Mouse (Mus musculus): ENCODE measurements around the gene Natd1.
A peak's percentile ranks its signal among the peaks of the same experiment; 100 is the strongest.

Gene Natd1

DNA sequence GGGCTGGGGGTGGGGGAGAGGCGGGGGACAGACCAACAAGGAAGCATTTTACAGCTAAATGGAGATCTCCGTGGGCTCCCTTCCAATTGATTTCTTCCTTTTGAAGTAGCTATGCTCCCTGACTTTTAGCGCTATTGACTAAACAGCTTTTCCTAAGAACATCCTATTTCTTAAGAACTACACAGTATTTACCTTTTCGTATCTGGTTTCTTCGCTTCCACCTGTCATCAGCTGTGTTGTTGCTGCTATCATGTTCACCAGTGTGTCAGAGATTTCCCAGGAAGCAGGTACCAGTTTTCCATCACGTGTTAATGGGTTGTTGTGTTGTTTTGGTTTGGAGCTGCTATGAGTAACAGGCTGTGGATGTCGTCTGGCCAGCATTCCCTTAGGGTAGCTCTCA is at the start of gene Natd1:
Gene Natd1, minus strand, starts transcription at position 260 of the 400 bp plus-strand sequence.
- peak; percentile 51 for DNase-seq (ENCODE audit: low read depth, low spot score)

GRCm38 (mm10) chr11:60962709-60963108 is 48.2 kb upstream of the Natd1 start:
- no peak for DNase-seq (ENCODE audit: low read depth, low spot score)

DNA sequence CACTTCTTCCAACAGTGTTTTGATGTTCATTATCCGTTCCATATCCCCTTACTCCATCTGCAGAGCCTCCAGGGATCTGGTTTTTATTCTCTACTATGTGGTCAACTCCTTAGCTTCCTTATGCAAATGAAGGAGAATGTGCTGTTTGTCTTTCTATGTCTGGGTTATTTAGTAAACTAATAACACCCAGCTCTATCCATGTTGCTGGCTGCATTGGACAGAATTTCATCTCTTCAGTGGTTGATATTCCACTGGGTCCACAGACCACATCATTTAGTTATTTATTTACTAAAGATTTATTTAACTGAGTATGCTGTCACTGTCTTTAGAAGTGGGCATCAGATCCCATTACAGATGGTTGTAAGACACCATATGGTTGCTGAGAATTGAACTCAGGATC is 46.6 kb upstream of the Natd1 start:
- DNase-seq (ENCODE audit: low read depth, low spot score), result no peak

DNA sequence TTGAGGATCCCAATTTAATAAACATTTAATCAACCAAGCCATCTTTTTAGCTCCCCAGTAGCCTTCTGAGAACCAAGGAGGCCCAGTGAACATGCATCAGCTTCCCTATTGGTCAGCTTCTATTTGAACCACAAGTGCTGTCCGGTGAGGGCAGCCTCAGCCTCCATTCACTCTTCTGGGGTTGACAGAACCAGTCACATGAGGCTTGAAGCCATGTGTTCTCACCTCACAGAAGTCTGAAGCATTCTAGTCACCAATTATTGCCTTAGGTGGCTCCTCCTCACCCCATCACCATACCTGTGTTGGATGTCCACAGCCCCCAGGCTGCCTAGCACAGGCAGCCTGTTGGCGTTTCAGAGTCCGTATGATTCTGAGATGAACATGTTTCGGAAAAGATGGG is 44.4 kb upstream of the Natd1 start:
- DNase-seq (ENCODE audit: low read depth, low spot score), result no peak

DNA sequence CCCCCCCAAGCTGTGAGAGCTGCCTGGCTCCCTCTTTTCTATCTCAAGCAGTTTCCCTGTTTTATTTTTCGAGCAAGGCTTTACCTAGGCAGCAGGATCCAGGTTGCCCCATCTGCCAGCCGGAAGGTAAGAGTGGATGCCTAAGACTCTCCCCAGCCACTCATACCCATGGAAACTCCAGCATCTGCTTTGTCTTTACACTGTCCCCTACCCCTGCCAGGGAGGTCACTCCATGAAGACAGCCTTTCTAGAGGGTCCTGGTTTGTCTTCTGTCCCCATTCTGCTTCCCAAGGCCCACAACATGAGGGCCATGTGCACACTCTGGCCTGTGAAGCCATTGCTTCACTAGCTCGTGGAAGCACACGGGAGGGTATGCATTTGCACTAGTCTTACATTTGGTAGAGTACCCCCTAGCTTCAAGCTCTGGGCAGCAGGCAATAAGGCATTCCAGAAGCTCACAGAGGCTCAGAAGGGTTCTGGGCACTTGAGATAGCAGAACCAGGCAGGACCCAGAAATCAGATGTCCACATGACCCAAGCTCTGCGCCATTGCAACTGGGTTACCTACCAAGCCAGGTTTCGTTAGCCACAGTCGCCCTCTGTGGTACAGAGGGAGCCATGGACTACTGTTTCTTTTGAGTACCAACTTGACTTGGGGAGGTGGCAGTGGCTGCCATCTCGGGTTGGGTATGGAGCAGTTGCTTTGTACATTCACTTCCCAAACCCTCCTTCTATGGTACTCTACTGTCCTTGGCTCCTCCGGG is 41.3 kb upstream of the Natd1 start:
- DNase-seq (ENCODE audit: low read depth, low spot score), result no peak

- no peak for DNase-seq (ENCODE audit: low read depth, low spot score)
These were observed 39.9 kb upstream of the Natd1 start for GRCm38 (mm10) chr11:60954255-60955104.

DNA sequence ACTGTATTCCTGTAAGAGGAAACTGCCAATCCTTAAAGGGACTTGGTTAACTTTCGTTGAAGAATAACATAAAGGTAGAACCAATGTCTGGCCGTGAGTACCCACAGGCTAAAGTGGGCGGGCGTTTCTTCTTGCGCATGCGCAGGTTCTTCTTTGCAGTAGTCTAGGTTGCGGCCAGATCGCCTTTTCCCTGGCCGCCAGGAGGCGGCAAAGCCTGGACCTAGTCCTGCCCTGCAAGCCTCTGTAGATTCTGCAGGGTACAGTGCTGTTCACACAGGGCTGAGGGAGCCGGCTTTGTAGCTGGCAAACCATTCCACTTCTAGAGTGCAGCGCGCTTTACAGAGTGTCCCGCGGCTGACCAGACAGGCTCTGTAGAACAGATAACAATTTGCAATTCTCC is 39.3 kb upstream of the Natd1 start:
- peak; percentile 33 for DNase-seq (ENCODE audit: low read depth, low spot score)

DNA sequence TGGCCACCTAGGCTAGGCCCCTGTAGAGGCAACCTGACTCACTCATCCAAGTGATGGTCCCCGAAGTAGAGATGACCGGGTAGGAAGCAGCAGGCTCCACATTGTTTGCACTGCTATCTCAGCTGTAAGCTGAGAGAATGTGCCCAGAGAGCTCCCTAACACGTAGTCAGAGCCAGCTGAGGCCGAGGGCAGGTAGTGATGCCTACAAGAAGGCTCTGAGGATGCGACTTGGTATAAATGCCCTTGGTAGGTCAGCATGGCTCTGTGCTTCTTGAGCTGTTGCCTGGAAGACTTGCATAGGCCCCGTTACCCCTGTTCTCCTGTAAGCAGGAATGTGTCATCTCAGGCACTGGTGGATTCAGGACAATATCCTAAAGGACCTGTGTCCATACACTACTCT is 38.4 kb upstream of the Natd1 start:
- no peak for DNase-seq (ENCODE audit: low read depth, low spot score)

DNA sequence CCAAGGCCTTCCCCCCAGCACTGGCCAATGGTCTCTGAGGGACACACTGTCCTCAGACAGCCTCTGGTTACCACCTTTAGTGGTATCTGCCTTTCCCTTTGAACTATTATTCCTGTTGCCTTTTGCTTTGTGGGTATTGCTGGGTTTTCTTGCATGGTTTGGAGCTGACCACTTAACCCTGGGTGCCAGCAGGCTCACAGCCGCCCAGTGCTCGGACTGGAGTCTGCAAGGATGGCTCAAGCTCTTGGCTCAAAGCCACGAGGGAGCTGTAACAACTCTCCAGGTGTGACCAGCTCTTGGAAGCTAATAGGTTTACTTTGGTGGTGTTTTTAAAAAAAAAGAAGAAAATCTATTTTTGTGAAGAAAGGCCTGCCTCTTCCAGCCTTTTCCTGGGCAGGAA is 37.8 kb upstream of the Natd1 start:
- no peak for DNase-seq (ENCODE audit: low read depth, low spot score)

GRCm38 (mm10) chr11:60951896-60952295 is 37.3 kb upstream of the Natd1 start:
- no peak for DNase-seq (ENCODE audit: low read depth, low spot score)

DNA sequence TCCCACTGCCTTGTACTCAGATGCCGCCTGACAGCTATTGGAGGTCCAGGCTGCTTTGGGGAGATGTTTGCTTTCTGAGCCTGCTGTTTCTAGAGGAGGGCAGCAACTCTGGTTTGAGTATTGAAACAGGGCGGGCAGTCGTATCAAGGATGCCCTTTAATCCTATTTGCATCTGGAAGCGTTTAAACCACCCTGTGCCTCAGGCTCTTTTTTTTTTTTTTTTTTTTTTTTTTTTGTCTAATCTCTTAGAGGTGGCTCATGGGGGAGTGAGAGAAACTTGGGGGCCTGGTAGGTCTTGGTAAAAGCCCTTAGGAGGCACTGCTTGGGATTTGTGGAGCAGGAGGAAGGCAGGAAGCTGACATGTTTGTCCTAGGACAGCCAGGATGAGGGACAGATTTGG is 30.5 kb upstream of the Natd1 start:
- no peak for DNase-seq (ENCODE audit: low read depth, low spot score)

- DNase-seq (ENCODE audit: low read depth, low spot score), result no peak
These were observed 27.9 kb upstream of the Natd1 start for GRCm38 (mm10) chr11:60942263-60943015.

GRCm38 (mm10) chr11:60941370-60941769 is 26.8 kb upstream of the Natd1 start:
- DNase-seq (ENCODE audit: low read depth, low spot score), result peak; percentile 59

- no peak for DNase-seq (ENCODE audit: low read depth, low spot score)
These were observed 26.0 kb upstream of the Natd1 start for GRCm38 (mm10) chr11:60940501-60940900.

DNA sequence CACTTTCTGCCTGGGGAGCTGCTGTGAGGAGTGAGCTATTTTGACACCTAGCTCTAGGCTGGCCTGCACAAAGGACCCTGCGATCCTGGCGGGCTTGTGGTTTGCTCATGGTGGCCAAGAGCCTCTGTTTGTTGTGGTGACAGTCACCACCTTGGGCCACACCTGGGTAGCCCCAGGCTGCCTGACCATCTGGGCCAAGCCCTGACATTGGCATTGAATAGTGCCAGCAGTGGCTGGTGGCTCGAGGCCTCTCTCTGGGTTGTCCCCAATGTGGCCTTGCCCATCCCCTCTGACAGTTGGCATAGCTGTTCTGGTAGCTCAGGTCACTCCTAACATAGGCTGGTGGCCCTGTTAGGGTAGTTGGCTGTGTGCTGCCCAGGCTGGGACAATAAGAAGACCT is 24.9 kb upstream of the Natd1 start:
- DNase-seq (ENCODE audit: low read depth, low spot score), result no peak

DNA sequence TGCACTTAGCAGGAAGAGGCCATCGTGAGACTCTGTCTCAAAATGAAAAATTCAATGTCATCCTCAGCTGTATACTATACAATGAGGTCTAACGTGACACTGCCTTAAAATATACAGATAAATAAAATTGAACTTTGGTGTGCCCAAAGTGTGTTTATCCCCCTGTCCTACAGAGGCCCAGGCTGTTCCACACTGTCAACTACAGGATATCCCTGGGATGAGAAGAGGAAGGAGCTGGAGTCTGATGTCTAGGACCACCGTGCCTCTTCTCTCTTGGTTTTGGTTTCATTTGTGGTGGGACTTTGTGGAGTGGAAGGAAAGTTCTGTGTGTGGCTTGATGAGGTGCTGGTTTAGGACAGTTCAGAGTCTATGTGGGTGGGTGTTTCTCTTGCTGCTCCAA is 23.1 kb upstream of the Natd1 start:
- no peak for DNase-seq (ENCODE audit: low read depth, low spot score)

DNA sequence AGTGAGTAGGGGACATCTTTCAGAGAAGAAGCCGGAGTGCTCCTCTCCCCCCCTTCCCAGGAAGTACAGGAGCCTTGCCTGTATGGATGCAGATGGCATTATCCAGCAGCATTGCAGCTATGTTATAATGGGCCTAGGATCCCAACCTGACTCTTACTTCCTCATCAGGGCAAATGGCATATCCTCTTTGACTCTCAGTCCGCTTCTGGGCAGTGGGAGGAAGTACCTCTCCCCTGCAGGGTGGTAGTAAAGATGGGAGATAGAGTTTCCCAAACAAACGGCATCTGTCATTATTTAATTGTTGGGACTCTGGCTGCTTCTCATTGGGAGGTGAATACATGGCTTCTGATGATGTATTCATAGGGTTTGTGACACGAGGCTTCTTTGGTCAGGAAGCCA is 21.4 kb upstream of the Natd1 start:
- no peak for DNase-seq (ENCODE audit: low read depth, low spot score)

DNA sequence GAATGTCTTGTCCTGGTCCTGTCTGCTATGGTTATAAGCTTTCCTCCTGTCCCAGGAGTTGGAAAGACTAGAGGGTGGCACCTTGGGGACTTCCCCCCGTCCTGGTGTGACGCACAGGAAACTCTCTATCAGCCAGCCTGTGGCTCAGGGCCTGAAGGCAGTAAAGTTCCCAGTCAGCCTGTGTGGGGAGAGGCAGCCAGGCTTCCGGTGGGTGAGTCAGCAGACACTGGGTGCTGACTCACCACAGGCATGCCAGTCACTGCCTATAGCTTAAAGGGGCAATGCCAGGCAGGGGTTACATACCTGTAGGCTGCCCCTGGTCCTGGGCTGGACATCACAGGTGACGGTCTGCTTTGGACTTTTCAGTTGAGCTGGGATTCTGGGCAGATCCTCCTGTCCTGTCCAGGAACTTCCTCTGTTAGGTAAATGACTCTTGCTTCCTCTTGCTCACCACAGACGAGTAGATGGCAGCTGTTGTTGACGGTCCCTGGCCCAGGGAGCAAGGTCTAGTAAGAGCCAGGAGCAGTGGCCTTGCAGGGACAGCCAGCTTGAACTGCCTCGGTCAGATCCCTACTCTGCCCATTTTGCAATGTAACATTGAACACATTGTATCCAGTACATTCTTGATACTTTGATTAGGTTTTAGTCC is 20.9 kb upstream of the Natd1 start:
- peak; percentile 94 for DNase-seq (ENCODE audit: low read depth, low spot score)

- peak; percentile 21 for DNase-seq (ENCODE audit: low read depth, low spot score)
These were observed 20.2 kb upstream of the Natd1 start for GRCm38 (mm10) chr11:60934795-60935194.

- peak; percentile 94 for DNase-seq (ENCODE audit: low read depth, low spot score)
These were observed 18.8 kb upstream of the Natd1 start for GRCm38 (mm10) chr11:60933178-60933930.

DNA sequence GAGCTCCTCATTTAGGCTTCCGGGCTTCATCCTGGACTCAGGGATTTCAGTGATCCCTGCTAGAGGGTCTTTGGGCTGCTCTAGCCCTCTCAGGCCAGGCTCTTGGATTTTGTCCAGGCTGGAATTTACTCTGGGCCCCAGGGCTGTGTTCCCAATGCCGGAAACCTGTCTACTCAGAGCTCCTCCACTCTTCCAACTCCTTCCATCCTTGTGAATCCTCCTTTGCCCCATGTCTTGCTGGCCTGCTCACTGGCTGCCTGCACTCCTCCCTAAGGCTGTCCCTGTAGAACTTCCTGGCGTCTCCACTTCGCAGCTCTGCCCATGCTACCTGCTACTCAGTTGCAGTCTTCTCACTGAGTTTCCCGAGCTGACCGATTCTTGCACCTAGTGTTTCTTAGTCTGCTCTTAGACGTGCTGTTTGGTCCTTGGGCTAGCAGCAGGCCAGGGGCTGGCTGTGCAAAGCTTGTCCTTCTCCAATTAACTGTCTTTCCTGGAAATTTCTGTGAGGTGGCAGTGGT is 18.0 kb upstream of the Natd1 start:
- peak; percentile 56 for DNase-seq (ENCODE audit: low read depth, low spot score)

Measured in 3T3-L1 (cell line).